Mouse (Mus musculus): ENCODE measurements at regions not wholly inside any gene's neighbourhood (a gene's known extent, or its start where the extent isn't known, plus 50 kb on each side); places are given as distances from the start of the nearest gene placed in this dataset.
A peak's percentile ranks its signal among the peaks of the same experiment; 100 is the strongest.

DNA sequence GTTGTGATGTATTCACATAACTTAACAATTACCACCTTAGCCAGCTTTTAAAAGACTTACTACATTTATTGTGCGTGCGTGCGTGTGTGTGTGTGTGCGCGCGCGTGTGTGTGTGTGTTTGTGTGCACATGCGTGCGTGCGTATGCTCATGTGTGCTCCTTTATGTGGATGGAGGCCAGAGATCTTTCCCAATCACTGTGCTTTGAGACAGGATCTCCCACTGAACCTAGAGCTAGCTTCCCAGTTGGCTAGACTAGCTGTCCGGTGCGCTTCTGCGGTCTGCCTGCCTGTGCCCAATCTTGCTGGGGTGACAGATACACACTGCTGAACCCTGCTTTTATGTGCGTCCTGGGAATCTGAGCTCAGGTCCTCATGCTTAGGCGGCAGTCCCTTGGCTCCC, 50.1 kb upstream of the Arhgap29 start:
- DNase-seq (ENCODE audit: low spot score in 2 of 2) = no peak

DNA sequence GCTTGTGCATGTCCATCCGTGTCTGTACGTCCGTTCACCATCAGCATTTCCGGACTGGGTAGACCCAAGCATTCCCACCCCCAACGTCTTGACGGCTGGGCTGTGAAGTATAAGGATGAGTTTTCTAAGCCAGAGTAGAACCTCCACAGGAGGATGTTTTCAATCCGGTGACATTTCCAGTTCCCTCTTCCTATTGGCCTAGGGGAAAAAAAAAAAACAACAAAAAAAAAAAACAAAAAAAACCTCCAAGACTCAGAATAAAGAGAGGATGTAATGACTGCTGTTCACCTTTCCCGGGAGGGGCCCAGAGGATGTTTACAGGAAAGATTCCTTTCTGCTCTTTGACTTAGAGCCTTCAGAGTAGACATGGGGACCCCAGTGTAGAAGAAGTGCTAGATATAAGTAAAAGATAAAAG, 51.9 kb upstream of the Arhgap29 start:
- peak in 1 of 2 experiments; percentile 63 for DNase-seq (ENCODE audit: low spot score in 2 of 2)

DNA sequence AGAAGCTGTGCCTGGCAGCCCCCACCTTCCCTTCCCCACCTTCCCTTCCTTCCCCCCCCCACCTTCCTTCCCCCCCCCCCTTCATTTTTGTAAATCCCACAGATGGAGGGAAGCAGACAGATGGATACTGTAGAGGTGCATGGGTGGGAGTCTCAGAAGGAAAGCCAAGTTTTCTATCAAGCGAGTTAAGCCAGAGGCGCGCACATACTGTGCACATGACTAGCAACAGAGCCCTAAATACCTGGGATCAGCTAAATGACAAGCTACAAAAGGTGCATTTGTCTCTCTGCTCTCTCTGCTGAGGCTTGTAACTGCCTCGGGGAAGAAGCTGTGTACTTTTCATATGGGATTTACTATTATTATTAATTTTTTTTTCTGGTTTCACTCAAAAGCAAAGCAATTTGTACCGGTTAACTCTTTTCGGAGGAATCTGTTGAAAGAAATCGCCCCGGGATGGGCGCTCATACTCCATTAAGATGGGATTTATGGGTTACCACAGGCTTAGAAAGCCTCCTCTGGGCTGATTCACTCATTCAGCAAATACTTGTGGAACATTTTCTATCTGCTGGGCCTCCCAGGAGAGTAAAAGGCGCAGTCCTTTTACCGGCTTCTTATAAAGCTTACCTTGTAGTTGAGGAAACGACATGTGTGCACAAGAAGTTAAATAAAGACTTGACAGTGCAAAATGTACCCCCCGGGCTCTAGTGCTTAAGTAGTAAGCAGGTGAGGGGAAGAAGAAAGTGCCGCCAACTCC, 54.3 kb upstream of the Arhgap29 start:
- DNase-seq (ENCODE audit: low spot score in 2 of 2) = no peak

DNA sequence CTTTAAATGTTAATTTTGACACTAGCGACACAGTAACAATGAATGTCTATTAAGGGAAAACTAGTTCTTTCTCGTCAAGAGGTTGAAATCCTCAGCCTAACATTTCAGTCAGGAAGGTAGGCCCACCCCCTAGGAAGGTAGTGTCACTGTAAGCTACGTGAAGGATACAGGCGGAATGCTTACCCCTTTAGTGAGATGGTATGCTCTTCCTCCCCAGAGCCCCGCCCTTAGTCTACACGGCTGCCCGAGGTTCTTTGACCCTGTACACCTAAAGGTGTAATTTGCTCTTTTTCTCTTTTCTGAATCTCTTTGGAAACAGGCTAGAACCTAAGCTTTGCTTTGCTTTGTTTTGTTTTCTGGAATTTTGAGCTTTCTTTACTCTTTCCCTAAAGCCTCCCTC, 58.7 kb upstream of the Arhgap29 start:
- no peak for DNase-seq (ENCODE audit: low spot score in 2 of 2)

DNA sequence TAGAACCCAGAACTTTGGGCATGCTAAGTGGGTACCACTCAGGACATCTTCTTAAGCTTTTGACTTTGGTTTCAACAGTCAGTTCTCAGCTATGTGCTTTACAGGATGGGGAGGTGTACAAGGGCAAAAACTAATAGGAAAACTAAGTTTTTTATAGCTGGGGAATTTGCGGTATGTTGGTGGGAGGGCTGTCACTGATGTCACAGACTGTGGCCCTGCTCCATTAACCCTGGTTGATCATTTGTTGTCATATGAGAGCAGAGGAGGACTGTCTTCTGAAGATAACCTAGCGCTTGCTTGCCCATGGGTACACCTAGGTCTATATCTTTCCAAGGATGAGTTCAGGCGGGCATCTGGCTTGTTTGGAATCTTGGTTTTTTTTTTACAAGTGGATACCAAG, 59.7 kb upstream of the Arhgap29 start:
- no peak for DNase-seq (ENCODE audit: low spot score in 2 of 2)

DNA sequence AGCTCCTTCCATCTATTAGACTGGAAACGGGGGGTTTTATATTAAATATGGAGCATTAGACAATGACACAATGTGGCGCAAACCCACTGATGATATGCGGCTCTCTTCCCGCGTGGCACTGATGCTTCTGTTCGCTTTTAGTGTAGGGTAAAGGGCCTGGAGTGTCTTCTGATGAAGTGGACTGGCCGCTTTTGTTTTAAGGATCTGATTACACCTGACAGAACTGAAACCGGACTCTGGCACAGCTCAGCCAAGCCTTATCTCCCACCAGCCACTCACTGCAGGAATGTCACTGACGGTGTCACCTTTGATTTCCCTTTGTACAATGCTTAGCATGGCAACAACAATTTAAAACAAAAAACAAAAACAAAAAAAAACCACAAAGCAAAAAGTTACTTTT, 61.0 kb upstream of the Arhgap29 start:
- DNase-seq (ENCODE audit: low spot score in 2 of 2) = peak in 1 of 2 experiments; percentile 46

DNA sequence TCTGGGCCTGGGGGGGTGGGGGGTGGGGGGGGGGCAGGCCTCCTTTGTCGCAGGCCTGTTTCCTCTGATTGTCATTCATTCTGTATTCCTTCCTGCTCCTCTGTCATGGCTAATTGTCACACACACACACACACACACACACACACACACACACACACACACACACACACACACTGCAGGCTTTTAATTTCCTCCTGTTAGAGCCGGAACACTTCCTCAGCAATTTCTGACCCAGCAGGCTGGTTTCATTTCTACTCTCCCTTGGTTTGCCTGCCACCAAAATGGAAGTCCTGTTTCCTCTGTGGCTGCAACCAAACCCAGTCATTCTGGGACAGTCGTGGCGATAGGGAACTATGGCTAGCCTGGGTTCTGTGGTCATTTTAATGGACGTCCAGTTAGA, 61.8 kb upstream of the Arhgap29 start:
- peak; percentile 47 to 58 for DNase-seq (ENCODE audit: low spot score in 2 of 2)

DNA sequence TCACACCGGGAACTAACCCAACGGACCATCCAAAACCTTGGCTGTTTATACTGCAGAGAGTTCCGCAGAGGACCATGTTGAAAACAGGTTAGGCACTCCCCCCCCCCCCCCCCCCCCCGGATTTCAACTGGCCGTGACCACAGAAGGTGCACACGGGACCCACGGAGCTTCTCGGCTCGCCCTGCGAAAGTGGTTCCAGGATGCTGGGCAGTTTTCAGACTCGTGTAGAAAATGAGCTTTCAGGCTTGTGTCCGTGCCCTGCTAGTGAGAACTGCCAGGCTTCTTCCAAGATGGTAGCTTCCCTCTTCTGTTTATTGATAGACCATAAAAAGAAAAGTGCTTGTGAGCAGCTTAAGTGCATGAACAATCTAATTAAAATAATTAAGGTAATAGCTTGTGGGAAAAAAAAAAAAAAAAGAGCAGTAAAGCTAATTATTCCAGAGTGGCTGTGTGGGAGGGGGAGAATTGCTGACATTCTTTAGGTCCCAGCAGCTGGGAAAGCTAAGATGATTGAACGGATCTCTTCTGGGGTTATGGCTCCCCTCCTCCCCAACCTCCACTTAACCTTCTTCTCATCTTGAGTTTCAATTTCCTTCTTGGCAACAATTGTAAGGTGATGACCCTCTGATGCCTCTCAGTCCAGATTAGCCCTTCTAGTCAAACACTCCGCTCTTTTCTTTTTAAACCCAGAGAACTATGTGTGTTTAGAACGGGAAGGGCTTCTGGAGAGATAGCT, 65.3 kb upstream of the Arhgap29 start:
- DNase-seq (ENCODE audit: low spot score in 2 of 2) = no peak

DNA sequence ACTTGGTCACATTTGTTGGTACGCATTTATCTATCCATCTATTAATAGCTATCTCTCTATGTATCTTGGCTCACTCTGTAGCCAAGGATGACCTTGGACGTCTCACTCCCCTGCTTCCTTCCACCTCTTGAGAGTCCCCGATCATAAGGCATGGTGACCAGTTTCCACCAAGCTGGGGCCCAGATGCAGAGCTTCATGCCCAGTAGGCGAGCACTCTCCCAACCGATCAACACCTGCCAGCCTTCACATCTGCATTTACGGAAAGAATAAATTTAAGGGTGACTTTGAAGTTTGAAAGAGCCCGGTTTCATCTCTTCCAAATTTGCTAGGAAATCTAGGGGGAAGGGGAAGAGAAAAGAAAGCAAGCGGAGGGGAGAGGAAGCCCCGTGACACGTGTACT, 66.0 kb upstream of the Arhgap29 start:
- DNase-seq (ENCODE audit: low spot score in 2 of 2) = no peak

DNA sequence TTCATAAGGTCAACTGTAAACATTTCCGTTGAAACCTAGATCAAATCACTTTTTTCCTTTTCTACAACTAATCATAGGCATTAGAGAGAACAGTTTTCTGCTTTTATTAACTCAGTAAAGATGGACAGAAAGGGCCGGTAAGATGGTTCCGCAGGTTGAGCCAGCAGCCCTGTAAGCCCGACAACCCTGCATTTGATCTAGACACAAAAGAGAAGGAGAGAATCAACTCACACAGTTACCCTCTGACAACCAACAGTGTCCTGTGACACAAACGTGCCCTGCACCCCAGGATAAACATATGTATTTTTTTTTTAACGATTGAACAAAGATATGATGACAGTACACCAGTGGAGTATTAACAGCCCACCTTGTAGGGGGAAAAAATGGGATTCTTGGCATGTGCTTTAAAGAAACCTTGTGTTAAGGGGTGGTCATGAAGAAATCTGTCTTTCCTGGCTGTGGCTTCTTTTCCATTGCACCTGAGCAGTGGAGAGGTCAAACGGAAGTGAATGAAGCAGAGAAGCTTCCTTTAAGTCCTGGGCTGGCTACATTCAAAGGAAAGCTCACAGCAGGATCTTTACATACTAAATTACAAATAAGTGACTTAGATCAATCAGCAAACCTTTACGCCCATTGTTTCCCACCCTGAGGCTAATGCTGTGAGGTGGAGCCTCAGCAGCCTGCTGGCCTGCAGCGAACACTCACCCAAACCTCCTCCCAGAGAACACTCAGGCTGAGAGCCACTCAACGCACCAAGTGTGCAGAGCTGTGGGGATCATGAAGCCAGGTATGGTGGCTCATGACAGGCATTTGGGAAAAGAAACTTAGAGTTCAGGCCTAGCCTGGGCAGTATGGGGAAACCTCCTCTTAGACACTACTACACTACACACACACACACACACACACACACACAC, 66.8 kb upstream of the Arhgap29 start:
- no peak for DNase-seq (ENCODE audit: low spot score in 2 of 2)

DNA sequence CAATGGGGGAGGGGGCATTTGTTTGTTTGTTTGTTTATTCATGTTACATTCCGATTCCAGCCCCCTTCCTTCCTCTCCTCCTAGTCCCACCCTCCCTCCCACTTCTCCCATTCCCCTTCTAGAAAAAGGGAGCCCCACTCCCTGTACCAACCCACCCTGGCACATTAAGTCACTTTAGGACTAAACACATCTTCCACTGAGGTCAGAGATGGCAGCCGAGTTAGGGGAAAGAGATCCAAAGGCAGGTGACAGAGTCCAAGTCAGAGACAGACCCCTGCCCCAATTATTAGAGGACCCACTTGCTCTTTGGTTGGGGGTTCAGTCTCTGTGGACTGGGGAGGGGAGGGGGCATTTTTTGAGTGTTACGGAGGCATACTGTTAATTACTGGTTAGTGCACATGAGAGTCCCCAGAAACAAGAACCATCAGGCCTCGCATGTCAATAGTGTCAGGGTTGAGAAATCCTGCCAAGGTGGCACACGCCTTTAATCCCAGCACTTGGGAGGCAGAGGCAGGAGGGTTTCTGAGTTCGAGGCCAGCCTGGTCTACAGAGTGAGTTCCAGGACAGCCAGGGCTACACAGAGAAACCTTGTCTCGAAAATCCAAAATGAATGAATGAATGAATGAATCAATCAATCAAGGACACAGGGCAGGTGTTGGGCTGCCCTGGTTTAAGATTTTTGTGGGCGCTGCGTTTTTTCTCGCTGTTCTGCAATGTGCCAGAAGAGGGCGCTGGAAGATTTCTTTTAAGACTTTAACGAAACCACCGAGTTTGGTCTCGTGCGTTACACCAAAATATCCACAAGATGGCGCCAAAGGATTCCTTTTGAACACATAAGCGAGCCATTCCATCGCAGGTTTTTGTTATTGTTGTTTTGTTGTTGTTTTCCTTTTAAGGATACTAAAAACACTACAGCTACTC, 67.8 kb upstream of the Arhgap29 start:
- peak; percentile 75 to 92 for DNase-seq (ENCODE audit: low spot score in 2 of 2)

DNA sequence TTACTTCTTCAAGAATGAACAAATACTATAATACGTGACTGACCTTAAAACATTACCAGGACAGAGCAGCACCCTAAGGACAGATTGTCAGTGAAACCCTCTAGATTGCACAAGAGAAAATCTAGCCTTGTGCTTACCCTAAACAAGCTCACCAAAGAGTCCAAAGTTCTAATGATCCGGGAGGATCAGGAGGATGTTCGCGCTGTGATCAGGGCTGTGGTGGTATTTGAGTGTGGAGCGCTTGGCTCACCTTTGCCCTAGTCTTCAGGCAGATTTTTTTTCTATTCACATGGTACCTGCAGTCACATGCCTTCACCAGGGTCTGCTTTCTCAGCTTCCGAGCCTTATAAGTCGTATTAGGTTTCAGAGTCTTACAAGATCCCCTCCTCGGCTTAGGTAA, 65.3 kb upstream of the Abcd3 start:
- no peak for DNase-seq (ENCODE audit: low spot score in 2 of 2)

DNA sequence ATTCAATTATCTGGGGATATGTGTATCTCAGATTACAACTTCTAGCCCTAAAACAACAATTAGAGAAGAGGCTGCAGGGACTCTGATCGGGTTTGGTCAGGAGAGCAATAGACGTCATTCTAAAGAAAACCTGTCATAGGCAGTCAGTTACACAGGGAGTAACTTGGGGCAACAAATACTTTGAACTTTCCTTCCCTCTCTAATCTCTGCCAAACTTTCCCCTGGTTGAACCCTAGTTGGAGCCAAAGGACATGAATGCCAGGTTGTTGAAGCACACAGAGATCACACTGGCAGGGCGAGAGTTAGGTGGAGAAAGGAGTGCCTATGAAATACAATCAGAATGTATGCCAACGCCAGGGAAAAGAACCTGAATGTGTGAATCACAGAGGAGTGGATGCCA, 60.0 kb upstream of the Abcd3 start:
- no peak for DNase-seq (ENCODE audit: low spot score in 2 of 2)

DNA sequence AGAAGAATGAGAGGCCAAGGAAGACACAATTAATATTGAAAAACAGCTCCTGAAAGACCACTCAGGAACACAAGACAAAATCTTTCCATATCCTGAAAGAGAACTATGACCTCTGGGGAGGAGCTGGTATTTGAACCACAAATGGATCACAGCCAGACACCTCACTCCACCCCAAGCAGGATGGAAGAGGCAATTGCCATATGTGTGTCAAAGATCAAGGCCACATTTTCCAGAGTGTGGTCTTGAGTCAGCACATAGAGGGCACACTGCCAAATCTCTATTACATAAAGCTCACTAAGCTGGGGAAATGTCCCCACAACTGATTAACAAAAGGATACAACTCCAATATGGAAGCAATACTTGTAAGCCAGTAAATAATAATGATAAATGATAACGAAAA, 59.5 kb upstream of the Abcd3 start:
- DNase-seq (ENCODE audit: low spot score in 2 of 2) = no peak

DNA sequence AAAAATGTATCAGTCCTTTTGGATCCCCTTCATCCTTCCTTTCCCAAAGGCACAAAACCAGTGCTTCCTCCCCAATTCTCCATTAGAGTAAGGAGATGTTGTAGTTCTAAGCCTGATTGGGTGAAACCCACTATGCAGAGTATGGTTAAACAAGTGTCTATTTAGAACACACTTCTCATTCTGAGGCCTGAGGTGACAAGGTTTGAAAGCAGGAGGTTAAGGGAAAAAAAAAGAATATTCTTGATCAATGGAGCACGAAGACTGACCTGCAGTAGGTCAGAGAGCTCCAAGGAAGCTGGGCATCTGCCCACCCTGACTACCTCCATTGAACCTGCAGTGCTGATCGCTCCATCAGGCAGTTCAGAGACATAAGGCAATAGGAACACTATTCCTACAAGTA, 58.5 kb upstream of the Abcd3 start:
- no peak for DNase-seq (ENCODE audit: low spot score in 2 of 2)

DNA sequence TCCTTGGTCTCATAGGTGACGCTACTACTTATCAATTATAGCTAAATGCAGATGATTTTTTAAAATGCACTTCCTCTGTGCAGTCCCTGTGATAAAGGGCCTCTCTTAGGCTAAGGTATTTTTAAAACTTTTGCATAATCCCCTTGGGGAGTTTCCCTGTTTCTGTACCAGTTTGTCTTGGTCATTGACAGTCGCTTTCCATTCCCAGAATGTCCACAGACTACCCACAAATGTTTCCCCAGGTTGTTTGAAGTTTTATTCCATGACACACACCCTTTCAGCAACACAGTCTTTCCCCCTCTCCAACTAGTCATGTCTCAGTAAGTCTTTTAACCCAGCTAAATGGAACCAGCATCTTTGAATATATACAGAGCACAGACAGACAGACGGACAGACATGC, 57.6 kb upstream of the Abcd3 start:
- DNase-seq (ENCODE audit: low spot score in 2 of 2) = no peak

DNA sequence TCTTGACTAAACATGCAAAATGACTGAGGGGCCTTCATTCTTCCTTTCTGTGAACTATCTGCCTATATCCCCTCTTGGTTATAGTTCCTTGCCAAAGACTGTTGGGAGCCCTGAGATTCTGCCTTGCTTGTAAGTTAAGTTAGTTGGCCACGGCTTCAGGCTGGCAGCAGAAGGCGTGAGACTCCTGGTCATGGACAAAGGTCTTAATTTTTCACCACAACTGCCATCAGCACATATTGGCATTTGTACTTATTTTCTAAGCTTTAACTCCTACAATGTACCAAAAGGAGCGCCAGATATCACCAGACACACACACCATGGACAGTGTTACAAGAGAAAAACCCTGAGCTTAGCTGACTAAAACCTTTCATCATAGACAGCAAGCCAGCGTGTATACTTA, 56.7 kb upstream of the Abcd3 start:
- no peak for DNase-seq (ENCODE audit: low spot score in 2 of 2)

DNA sequence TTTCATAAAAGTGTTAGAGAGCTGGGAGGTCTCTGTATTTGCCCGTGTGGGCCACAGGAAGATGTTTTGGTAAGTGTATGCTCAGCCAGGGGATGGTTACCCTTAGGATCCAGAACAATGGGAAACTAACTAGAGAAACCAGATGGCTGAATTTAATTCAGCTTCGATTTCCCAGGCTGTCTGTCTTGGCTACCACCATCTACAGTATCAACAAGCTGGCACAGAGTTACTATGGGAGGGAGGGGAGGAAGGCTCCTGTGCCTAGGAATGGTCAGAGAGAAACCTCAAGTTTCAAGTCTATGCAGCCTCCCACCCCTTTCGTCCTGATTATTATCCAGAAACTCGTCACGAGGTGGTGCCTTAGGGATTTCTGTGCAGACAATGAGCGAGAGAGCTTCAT, 55.6 kb upstream of the Abcd3 start:
- no peak for DNase-seq (ENCODE audit: low spot score in 2 of 2)

DNA sequence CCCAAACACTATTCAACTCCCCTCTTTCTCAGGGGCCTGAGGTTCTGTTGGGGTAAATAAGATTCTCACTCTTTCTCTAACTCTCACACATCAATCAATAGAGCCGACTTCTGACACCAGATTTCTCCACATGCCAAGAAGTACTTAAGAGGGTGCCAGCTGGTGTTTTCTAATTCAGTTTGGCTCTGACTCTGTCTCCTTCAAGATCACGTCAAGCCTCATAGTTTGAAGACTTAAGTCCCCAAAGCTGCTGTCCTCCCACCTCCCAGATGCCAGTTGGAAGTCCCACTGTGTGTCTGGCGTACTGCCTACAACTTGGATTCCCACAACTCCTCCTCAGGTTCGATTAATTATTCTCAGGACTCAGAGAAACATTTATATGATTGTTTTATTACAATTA, 54.6 kb upstream of the Abcd3 start:
- DNase-seq (ENCODE audit: low spot score in 2 of 2) = no peak

DNA sequence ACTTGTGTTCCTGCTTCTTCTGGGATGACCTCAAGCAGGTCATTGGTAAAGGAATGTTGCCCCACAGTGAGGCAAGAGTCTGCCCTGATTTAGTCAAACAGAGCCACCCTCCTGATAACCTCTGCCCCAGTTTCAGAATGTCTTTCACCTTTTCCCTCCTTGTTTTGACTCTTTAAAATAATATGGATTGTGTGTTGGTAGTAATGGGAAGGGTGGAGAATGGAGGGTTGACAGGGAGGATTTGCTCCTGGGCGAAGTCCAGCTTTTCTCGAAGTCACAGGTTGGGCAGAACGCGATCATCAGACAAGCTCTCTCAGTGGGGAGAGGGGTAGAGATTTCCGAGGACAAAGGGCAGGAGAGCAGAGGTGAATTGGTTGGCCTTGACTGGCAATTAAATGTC, 52.2 kb upstream of the Abcd3 start:
- no peak for DNase-seq (ENCODE audit: low spot score in 2 of 2)

DNA sequence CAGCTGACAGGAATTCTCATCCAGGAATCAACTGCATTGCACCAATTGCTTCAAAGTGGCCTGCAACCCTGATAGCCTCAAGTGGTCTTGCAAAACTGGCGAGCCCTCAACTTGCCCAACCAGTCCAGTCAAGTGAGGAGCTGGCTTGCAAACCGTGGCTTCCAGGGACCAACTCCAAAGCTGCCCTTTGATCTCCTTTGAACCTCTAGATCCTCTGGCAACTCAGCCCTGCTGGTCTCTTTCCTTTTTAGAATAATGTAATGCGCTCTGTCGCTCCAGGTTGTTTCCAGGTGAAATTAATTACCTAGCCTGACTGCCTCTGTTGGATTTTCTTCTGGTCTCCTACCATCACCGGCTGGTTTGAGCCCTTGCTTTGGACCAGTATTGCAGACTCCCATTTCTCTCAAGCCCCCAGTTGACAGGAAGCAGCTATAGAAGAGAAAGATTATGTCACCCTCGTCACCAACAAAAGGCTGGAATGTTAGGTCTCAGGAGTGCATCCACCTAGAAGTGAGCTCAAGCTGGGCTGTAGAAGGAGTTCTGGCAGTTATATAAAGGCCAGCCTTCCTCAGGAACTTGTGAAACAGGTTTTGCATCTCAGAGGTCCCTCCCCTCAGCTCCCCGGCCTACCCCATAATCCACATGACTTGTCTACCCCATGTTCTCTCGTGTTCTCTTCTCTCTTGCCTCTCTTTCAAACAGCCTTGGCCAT, 49.8 kb upstream of the Abcd3 start:
- no peak for DNase-seq (ENCODE audit: low spot score in 2 of 2)
